Mouse (Mus musculus): ENCODE data around the gene 4930415O20Rik. TPM values are rescaled to one million over a fixed set of nuclear protein-coding genes. Genes with fewer than 3 reads are reported as not detected.

The 4930415O20Rik gene
- polyA plus RNA-seq, 1 experiment from 2014 or later: 0.31 TPM

- TF ChIP-seq CTCF (IDR thresholded peaks at IDR 0.05): no peak
- TF ChIP-seq EP300 (IDR thresholded peaks at IDR 0.05): no peak
- H3K9ac ChIP-seq (replicated peaks; ENCODE audit: low read depth): no peak overlapping the region
- no peaks in the 10 kb centered on the region for H3K27me3 ChIP-seq (replicated peaks; ENCODE audit: insufficient read depth, low read length)
- ATAC-seq (no peak), DNase-seq (ENCODE audit: low spot score) (no peak)
- no peak overlapping the region for H3K4me2 ChIP-seq (replicated peaks; ENCODE audit: low read depth, low read length)
- H3K36me3 ChIP-seq (ENCODE audit: insufficient read depth, low read length): peaks cover 22% of the 10 kb centered on the region; the same call in 1 of the 2 replicates
- WGBS: 62% methylated on average over 7 of the region's 7 CpGs
- no peaks in the 10 kb centered on the region for H3K4me1 ChIP-seq (ENCODE audit: insufficient read depth, low read depth, low read length)
- no peak overlapping the region for H3K4me3 ChIP-seq (ENCODE audit: low read depth, low read length)
- H3K9me3 ChIP-seq (ENCODE audit: low read length): no peaks in the 10 kb centered on the region
- H3K27ac ChIP-seq (ENCODE audit: low read length): no peak overlapping the region
These were observed 19.0 kb downstream of the 4930415O20Rik start for GRCm38 (mm10) chr15:98589640-98590336.

- DNase-seq (ENCODE audit: low spot score): no peak
- Histone ChIP-seq H3K36me3 (ENCODE audit: insufficient read depth, low read length) (peaks cover 28% of the 10 kb centered on the region; the same call in 1 of the 2 replicates), H3K9ac (replicated peaks; ENCODE audit: low read depth) (no peak overlapping the region), H3K9me3 (ENCODE audit: low read length) (no peaks in the 10 kb centered on the region), H3K4me3 (ENCODE audit: low read depth, low read length) (no peak overlapping the region), H3K4me2 (replicated peaks; ENCODE audit: low read depth, low read length) (no peak overlapping the region), H3K27ac (ENCODE audit: low read length) (no peak overlapping the region), H3K4me1 (ENCODE audit: insufficient read depth, low read depth, low read length) (no peaks in the 10 kb centered on the region), H3K27me3 (replicated peaks; ENCODE audit: insufficient read depth, low read length) (no peaks in the 10 kb centered on the region)
- WGBS: 67% methylated on average over 3 of the region's 4 CpGs
- TF ChIP-seq EP300 (IDR thresholded peaks at IDR 0.05) (no peak), CTCF (IDR thresholded peaks at IDR 0.05) (no peak)
- ATAC-seq: no peak
These were observed 20.6 kb downstream of the 4930415O20Rik start for GRCm38 (mm10) chr15:98591396-98591795.

- no peaks in the 10 kb centered on the region for H3K9me3 ChIP-seq (ENCODE audit: low read length)
- 63% methylated on average over 19 of the region's 19 CpGs for WGBS
- H3K36me3 ChIP-seq (ENCODE audit: insufficient read depth, low read length): peaks cover 48% of the 10 kb centered on the region
- no peak for DNase-seq (ENCODE audit: low spot score)
- H3K27me3 ChIP-seq (replicated peaks; ENCODE audit: insufficient read depth, low read length): no peaks in the 10 kb centered on the region
- no peak overlapping the region for H3K9ac ChIP-seq (replicated peaks; ENCODE audit: low read depth)
- no peak for ATAC-seq
- TF ChIP-seq EP300 (IDR thresholded peaks at IDR 0.05) (no peak), CTCF (IDR thresholded peaks at IDR 0.05) (no peak)
- H3K27ac ChIP-seq (ENCODE audit: low read length): no peak overlapping the region
- H3K4me3 ChIP-seq (ENCODE audit: low read depth, low read length): no peak overlapping the region
- no peak overlapping the region for H3K4me2 ChIP-seq (replicated peaks; ENCODE audit: low read depth, low read length)
- no peaks in the 10 kb centered on the region for H3K4me1 ChIP-seq (ENCODE audit: insufficient read depth, low read depth, low read length)
These were observed 23.4 kb downstream of the 4930415O20Rik start for GRCm38 (mm10) chr15:98594193-98594592.

DNA sequence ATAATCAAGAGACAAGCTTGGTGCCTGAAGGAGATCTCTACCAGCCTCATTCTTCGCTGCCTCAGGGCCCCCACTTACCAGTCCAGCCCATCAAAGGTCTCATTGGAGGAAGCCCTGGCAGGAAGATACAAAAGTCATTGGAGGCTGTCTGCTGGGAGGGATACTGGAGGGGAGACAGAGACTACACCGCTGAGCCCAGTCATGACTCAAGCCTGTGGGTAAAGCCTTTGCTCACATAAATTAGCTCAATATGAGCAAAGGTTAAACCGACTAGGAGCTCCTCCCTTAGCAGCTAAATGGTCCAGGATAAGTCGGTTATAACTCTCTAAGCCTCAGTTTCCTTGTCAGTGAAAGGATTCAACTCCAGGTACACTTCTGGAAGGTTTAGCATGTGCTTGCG lies 24.2 kb downstream of the 4930415O20Rik start:
- H3K9me3 ChIP-seq (ENCODE audit: low read length): no peaks in the 10 kb centered on the region
- no peak for ATAC-seq
- H3K4me1 ChIP-seq (ENCODE audit: insufficient read depth, low read depth, low read length): no peaks in the 10 kb centered on the region

DNA sequence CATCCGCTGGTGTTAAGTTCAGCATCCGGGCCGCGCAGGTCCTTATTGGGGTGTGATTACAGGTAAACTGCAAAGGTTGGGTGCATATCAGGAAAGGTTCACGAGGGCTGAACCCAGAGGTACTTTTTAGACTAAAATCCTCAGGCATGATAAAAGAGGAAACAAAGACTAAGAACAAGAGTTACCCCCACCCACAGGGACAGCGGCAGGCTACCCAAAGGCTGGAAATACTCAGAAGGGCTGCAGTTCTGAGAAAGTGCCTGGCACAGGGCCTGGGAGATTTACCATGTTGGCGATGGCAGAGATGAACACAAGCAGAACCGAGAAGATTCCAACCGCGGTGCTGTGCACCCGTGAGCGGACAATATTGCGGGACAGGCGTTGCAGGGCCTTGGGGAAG lies 25.8 kb downstream of the 4930415O20Rik start:
- Histone ChIP-seq H3K36me3 (ENCODE audit: insufficient read depth, low read length) (peaks cover 53% of the 10 kb centered on the region), H3K9ac (replicated peaks; ENCODE audit: low read depth) (no peak overlapping the region), H3K4me2 (replicated peaks; ENCODE audit: low read depth, low read length) (no peak overlapping the region), H3K9me3 (ENCODE audit: low read length) (no peaks in the 10 kb centered on the region), H3K27ac (ENCODE audit: low read length) (no peak overlapping the region), H3K27me3 (replicated peaks; ENCODE audit: insufficient read depth, low read length) (no peaks in the 10 kb centered on the region), H3K4me1 (ENCODE audit: insufficient read depth, low read depth, low read length) (no peaks in the 10 kb centered on the region), H3K4me3 (ENCODE audit: low read depth, low read length) (no peak overlapping the region)
- WGBS: 92% methylated on average over 14 of the region's 14 CpGs
- DNase-seq (ENCODE audit: low spot score) (no peak), ATAC-seq (no peak)
- TF ChIP-seq CTCF (IDR thresholded peaks at IDR 0.05): no peak
- no peak for TF ChIP-seq EP300 (IDR thresholded peaks at IDR 0.05)

More for the DNA sequence above, 24.2 kb downstream of the 4930415O20Rik start:
- no peak overlapping the region for H3K4me2 ChIP-seq (replicated peaks; ENCODE audit: low read depth, low read length)
- no peaks in the 10 kb centered on the region for H3K27me3 ChIP-seq (replicated peaks; ENCODE audit: insufficient read depth, low read length)
- DNase-seq (ENCODE audit: low spot score): no peak
- WGBS: 87% methylated on average over 5 of the region's 5 CpGs
- H3K27ac ChIP-seq (ENCODE audit: low read length): no peak overlapping the region
- no peak overlapping the region for H3K4me3 ChIP-seq (ENCODE audit: low read depth, low read length)
- TF ChIP-seq CTCF (IDR thresholded peaks at IDR 0.05): no peak
- no peak for TF ChIP-seq EP300 (IDR thresholded peaks at IDR 0.05)
- H3K9ac ChIP-seq (replicated peaks; ENCODE audit: low read depth): no peak overlapping the region
- peaks cover 48% of the 10 kb centered on the region for H3K36me3 ChIP-seq (ENCODE audit: insufficient read depth, low read length)

GRCm38 (mm10) chr15:98600036-98600709 lies 29.4 kb downstream of the 4930415O20Rik start:
- Histone ChIP-seq H3K4me1 (ENCODE audit: insufficient read depth, low read depth, low read length) (peaks cover 14% of the 10 kb centered on the region; the same call in 1 of the 2 replicates), H3K27me3 (replicated peaks; ENCODE audit: insufficient read depth, low read length) (no peaks in the 10 kb centered on the region), H3K4me2 (replicated peaks; ENCODE audit: low read depth, low read length) (no peak overlapping the region), H3K36me3 (ENCODE audit: insufficient read depth, low read length) (peaks cover 35% of the 10 kb centered on the region), H3K9ac (replicated peaks; ENCODE audit: low read depth) (no peak overlapping the region), H3K4me3 (ENCODE audit: low read depth, low read length) (no peak overlapping the region), H3K27ac (ENCODE audit: low read length) (no peak overlapping the region), H3K9me3 (ENCODE audit: low read length) (no peaks in the 10 kb centered on the region)
- 89% methylated on average over 12 of the region's 12 CpGs for WGBS
- DNase-seq (ENCODE audit: low spot score) (no peak), ATAC-seq (no peak)
- TF ChIP-seq EP300 (IDR thresholded peaks at IDR 0.05) (no peak), CTCF (IDR thresholded peaks at IDR 0.05) (no peak)
